Mouse (Mus musculus): ENCODE measurements at regions not wholly inside any gene's neighbourhood (a gene's known extent, or its start where the extent isn't known, plus 50 kb on each side); places are given as distances from the start of the nearest gene placed in this dataset.

GRCm38 (mm10) chr1:23174022-23174421 lies 72.0 kb upstream of the 4933415F23Rik start:
- no peak for TF ChIP-seq CTCF (IDR thresholded peaks at IDR 0.05; ENCODE audit: extremely low read depth, insufficient read depth, insufficient read length, insufficient replicate concordance)
- no peak for TF ChIP-seq POLR2A (IDR thresholded peaks at IDR 0.05; ENCODE audit: low read depth, low read length)

Data from spleen, adult 2 months (tissue).